Mouse (Mus musculus): ENCODE measurements at regions not wholly inside any gene's neighbourhood (a gene's known extent, or its start where the extent isn't known, plus 50 kb on each side); places are given as distances from the start of the nearest gene placed in this dataset.

DNA sequence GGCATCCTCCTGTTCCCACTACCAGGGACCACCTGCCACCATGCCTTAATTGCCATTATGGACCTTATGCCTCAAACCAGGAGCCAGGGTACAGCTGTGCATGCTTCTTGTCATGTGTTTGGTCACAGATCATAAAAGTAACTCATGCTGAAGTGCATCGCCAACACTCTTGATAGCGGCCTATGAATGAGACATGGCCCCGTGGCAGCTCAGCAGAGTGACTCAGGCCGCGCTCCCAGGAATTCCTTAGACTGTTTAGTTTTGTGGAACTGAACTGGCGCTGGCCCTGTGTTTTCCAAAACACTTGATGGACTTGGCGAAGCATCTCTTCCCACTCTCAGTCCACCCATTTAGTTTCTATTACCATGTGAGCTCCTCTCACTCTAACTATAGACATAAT lies 51.1 kb upstream of the Ednrb start:
- TF ChIP-seq CTCF (IDR thresholded peaks at IDR 0.05; ENCODE audit: borderline replicate concordance, control insufficient read depth, extremely low read depth, insufficient read depth, low read length, poor library complexity) (no peak), POLR2A (IDR thresholded peaks at IDR 0.05; ENCODE audit: control insufficient read depth, extremely low read depth, insufficient read depth, low read length, poor library complexity) (no peak)
